Mouse (Mus musculus): ENCODE measurements around the gene Llgl1.

Gene Llgl1

DNA sequence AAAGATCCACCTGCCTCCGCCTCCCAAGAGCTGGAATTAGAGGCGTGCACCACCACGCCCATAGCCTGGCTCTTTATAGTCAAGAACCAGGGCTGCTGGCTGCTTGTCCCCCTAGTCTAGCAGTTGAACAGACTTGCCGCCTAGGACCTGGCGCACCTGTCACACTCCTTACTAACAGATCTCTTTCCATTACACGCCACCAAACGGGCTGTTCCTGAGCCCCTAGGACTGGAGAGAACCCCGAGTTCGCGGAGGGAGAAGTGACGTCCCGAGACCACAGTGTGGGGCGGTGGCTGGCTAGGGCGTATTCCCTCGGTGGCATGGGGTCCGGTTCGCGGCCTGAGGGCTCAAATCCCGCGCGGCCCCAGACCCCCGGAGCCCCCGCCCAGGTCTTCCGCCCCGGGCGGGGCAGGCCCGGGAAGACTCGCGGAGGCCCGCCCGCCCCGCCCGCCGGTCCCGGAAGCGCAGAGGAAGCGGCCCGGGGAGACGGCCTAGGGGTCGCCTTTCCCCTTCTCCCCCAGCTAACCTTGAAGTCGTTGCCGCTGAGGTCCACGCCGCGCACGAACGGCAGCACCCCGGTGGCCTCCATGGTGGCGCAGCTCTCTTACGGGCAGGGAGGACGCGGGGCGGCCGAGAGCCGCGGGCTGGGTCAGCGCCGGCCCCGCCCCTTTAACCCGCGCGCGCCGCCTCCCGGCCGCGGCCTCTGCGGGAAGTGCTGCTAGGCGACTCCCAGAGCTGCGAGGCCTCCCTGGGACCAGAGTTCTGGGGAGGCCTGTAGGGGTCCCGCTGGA lies 27.3 kb downstream of the Llgl1 start, which contains the start of gene Flii:
Gene Flii (minus strand): TSS at position 663 of the 791 bp plus-strand sequence.
- DNase-seq (ENCODE audit: low spot score in 2 of 2): peak; percentile 38 to 76

DNA sequence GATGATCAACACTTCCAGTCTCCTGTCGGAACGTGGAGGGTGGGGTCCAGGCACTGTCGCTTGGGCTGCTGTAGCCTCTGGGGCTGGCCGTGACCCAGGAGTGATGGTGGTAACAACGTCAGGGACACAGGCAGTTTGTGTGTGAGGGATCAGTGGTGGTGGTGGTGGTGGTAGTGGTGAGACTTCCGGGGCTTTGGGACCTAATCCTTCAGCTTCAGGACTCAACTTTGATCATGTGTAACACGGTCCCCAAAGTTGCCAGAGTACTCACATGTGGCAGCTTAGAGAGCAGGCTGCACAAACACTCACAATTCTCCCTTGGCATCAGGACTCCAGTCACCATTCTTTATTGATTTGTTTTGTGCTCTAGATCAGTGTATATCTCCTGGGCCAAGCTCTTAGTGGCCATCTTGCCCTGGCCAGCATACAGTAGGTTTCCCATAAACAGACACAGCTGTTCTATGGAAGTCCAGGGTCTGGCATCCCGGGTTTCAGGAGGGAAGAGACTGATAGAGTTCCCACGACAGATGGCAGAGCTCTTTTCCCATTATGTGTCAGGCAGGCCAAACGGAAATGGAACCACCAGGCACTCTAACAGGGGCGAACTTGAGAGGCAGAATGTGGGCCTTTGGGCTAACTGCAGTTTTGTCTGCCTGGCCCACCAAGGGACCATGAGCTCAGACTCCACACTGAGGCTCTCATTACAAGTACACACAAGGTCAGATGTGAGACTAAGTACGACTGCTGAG lies 28.0 kb downstream of the Llgl1 start:
- peak in 1 of 2 experiments; percentile 23 for DNase-seq (ENCODE audit: low spot score in 2 of 2)

- peak; percentile 93 to 94 for DNase-seq (ENCODE audit: low spot score in 2 of 2)
Observed at GRCm38 (mm10) chr11:60728260-60728761, 28.8 kb downstream of the Llgl1 start, which contains the start of gene Mief2. Gene Mief2, plus strand, starts transcription at chr11:60728398.

DNA sequence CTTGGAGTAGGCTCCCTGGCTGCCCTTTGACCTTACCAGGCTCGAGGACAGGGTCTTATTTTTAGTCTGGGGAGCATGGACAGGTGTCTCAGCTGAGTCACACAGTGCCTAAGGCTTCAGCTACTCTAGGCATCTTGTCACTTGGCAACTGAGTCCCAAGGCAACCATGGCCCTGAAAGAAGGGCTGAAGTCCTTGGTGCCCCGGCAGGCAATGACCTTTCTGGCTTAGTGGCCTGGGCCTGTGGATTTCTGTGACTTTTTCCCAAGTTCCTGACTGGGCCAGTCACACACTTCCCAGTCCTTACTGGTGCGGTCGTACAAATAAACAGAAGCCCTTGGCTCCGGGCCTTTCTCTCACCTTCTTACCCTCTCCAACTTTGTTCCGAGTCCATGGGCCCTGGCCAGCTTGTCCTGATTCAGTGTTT lies 29.7 kb downstream of the Llgl1 start:
- DNase-seq (ENCODE audit: low spot score in 2 of 2): no peak

DNA sequence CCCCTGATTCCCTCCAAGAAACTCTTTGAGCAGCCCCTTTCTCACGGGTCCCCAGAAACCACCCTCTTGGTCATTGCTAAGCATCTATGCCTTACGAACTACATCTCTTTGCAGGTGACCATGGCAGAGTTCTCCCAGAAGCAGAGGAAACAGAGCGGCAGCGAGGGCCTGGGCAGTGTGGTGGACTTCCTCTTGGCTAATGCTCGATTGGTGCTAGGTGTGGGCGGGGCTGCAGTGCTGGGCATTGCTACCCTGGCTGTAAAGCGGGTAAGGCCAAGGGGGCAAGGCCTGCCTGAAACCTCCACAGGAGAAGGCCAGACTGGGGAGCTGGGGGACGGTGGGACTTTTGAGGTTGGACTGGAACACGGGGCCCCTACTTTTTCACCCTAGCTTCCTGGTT lies 30.6 kb downstream of the Llgl1 start:
- no peak for DNase-seq (ENCODE audit: low spot score in 2 of 2)

GRCm38 (mm10) chr11:60731251-60731650 lies 31.7 kb downstream of the Llgl1 start:
- no peak for DNase-seq (ENCODE audit: low spot score in 2 of 2)

DNA sequence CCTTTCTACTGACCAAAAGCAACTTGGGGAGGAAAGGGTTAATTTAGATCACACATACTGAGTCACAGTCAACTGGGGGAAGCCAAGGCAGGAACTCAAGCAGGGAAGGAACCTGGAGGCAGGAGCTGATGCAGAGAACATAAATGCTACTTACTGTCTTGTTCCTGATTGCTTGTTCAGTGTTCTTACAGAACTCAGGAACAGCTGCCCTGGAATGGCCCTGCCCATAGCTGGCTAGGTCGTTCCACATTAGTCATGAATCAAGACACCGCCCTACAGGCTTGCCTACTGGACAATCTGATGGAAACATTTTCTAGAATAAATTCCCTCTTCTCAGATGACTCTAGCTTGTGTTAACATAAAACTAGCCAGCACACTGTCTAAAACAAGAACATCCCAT lies 34.7 kb downstream of the Llgl1 start:
- DNase-seq (ENCODE audit: low spot score in 2 of 2): no peak

- DNase-seq (ENCODE audit: low spot score in 2 of 2): no peak
Observed at GRCm38 (mm10) chr11:60735191-60735590, 35.7 kb downstream of the Llgl1 start.

DNA sequence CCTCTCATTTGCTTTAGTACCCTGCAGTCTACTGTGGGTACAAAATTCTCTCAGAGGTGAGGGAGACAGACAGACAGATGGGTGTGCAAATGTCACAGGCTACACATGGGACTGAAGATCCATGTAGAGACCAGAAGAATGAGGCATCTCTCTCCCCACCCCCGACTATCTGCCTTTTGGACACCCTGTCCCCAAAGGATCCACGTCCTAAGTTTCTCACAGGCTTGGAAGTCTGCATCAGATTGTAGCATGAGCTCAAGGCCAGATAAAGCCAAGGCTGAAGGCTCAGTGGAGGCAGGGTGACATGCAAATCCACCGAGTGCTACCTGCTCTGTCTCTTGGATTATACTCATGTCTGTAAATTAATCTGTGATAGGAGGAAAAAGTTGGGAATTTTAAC lies 37.0 kb downstream of the Llgl1 start:
- DNase-seq (ENCODE audit: low spot score in 2 of 2): no peak

- no peak for DNase-seq (ENCODE audit: low spot score in 2 of 2)
Observed at GRCm38 (mm10) chr11:60737450-60737849, 37.9 kb downstream of the Llgl1 start.

GRCm38 (mm10) chr11:60740321-60740720 lies 40.8 kb downstream of the Llgl1 start:
- DNase-seq (ENCODE audit: low spot score in 2 of 2): no peak

GRCm38 (mm10) chr11:60755570-60755969 lies 56.0 kb downstream of the Llgl1 start:
- DNase-seq (ENCODE audit: low spot score in 2 of 2): no peak

DNA sequence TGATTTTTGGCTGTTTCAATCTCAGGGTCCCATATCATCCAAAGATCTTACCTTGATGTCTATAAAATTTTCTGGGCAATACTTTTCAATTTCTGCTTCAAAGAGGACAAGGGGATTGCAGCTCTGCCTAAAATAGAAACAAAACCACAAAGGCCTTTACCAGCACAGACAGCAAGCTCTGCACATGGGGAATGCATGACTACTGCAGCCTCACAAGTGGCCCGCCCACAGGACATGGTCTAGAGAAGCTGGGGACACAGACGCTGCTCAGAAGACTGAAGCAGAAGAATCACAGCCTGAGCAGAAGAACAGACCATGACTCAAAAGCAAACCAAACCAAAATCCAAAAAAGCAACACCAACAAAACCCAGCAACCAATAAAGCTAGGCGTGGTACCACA lies 62.2 kb downstream of the Llgl1 start:
- DNase-seq (ENCODE audit: low spot score in 2 of 2): no peak
